Mouse (Mus musculus) 416B (cell line): Measurements from ENCODE around the gene Glis1.

Source experiments
- DNase-seq: peaks from one replicate; pipeline ENCODE4 v3.0.0; 2011; ENCODE audit warnings: low read depth

Gene Glis1

GRCm38 (mm10) chr4:107628226-107628625 lies 193.8 kb downstream of the Glis1 start:
- DNase-seq = no peak

DNA sequence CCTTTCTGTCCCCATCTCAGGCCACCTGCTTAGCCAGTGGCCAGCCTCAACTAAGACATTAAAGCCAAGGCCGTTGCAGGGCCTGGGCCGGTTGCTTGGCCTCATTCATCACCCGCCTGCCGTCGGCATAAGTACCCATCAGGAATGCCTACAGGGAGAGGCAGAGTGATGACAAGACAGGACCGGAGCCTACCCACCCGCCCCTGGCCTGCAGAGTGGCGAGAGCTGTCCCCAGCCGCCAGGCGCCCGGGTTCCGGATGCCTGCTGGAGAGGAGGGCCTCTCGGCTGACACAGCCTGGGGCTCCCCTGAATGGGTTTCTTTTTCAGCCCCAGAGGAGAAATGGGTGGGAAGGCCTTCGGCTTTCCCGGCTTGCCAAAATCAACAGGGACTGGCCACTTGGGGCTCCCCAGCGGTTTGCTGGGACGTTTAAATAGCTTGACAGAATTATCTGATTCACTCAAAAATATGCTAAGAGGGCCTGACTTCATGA lies 194.6 kb downstream of the Glis1 start:
- DNase-seq = no peak

GRCm38 (mm10) chr4:107634631-107635030 lies 200.2 kb downstream of the Glis1 start:
- DNase-seq = no peak

- peak; percentile 35 for DNase-seq
These were observed 201.7 kb downstream of the Glis1 start for GRCm38 (mm10) chr4:107636099-107636498.

GRCm38 (mm10) chr4:107637670-107638069 lies 203.3 kb downstream of the Glis1 start:
- peak; percentile 50 for DNase-seq

GRCm38 (mm10) chr4:107638303-107638702 lies 203.9 kb downstream of the Glis1 start:
- DNase-seq = no peak

GRCm38 (mm10) chr4:107641624-107642023 lies 207.2 kb downstream of the Glis1 start:
- no peak for DNase-seq

DNA sequence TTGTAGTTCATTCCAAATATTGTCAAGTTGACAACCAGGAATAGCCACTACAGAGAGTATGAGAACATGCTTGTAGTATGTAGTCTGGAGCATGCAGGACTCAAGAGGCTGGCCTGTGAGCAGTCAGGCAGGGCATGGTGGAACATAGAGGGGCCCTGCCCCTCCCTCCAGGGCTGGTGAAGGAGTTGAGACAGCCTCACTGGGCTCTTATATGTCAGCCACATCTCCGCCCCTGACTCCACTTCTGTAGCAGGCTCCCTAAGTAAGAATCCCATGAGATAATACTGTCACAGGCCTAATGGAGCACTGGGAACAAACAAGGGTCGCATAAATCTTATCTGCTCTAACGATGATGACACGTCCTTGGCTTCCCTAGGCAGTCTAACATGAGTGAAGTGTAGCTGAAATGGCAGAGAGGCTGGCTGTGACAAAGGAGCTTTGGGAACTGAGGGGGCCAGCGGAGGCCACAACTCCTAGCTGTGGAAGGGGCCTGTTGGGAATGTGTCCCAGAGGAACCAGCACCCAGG lies 214.6 kb downstream of the Glis1 start:
- no peak for DNase-seq

- peak; percentile 10 for DNase-seq
These were observed 216.7 kb downstream of the Glis1 start for GRCm38 (mm10) chr4:107651021-107651496.

DNA sequence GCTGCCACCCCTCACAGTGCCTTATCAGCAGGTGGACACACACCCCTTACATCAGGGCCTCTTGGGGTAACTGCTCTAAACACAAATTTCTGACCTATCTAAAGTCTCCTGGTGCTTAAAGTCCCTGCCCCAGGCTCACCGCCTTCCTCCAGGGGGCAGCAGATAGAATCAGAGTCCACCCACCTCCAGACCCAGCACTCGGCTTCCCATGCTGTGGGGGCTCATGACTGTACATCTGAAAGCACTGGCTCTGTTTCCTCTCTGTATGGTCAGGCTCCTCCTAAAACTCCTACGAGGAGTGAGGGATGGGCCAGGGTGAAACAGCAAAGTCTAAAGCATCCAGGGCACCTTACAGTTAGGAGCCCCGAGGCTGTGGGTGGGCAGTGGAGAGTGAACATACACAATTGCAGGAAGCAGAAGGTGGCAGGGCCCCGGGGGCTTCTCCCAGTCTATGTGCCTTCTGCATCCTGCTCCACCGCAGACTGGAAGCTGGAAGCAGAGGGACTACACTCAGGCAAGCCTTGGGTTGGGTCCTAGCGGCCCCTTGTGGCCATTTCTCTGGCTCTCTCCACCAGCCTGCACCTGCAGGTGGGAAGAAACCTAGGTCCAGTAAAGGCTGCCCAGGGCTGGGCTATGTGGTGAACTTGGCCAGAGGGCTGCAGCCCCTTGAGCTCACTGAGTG lies 218.3 kb downstream of the Glis1 start:
- peak; percentile 61 for DNase-seq

DNA sequence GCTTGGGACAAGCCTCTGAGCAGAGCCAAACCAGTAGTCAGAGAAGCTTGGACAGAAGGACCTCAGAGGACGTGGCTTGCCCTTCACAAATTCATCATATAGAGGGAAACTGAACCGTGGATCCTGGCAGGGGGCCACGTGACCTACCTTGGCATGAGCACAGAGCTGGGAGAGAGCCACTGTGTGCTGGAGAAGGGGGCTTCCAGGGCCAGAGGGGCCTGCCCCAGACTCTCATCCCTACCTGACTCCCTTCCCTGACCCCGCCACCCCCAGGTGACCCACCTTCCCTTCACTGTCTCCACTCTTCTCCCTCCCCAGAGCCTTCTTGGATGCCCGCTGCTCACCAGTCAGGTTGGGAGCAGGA lies 218.9 kb downstream of the Glis1 start:
- no peak for DNase-seq

DNA sequence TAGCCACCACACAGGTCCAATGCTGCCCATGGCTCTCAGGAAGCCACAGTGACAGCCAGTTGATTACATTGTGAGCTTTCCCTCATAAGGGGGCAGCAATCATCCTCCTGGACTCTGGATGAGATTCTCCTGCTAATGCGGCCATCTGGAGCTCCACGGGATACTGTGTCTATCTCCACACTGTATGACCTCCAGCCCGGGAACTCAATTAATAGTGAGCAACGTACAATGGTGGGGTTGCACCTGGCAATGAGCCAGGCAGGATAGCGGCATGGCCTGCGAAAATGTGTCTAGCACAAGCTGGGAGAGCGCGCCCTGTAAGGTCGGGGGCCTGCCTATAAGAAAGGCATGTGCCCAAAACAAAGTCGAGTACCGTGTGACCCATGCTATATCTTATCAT lies 226.3 kb downstream of the Glis1 start:
- DNase-seq = no peak

DNA sequence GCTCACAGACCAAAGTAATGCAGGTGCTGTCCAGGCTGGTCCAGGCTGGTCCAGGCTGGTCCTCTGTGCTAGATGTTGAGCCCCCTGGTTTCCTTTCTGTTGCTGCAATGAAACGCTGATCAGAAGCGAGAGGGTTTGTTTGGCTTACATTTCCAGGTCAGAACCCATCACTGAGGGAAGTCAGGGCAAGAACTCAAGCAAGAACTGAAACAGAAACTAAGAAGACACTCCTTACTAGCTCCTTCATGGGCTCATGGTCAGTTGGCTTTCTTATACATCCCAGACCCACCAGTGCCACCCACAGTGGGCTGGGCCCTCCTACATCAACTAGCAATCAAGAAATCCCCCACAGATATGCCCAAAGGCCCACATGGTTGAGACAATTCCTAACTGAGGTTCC lies 234.1 kb downstream of the Glis1 start:
- DNase-seq = no peak

GRCm38 (mm10) chr4:107670731-107671130 lies 236.3 kb downstream of the Glis1 start:
- DNase-seq = no peak

- DNase-seq = no peak
These were observed 239.4 kb downstream of the Glis1 start for GRCm38 (mm10) chr4:107673638-107674321.

- DNase-seq = no peak
These were observed 239.9 kb downstream of the Glis1 start for GRCm38 (mm10) chr4:107674322-107674644.

- DNase-seq = peak; percentile 21
These were observed 241.3 kb downstream of the Glis1 start for GRCm38 (mm10) chr4:107675645-107676044.

DNA sequence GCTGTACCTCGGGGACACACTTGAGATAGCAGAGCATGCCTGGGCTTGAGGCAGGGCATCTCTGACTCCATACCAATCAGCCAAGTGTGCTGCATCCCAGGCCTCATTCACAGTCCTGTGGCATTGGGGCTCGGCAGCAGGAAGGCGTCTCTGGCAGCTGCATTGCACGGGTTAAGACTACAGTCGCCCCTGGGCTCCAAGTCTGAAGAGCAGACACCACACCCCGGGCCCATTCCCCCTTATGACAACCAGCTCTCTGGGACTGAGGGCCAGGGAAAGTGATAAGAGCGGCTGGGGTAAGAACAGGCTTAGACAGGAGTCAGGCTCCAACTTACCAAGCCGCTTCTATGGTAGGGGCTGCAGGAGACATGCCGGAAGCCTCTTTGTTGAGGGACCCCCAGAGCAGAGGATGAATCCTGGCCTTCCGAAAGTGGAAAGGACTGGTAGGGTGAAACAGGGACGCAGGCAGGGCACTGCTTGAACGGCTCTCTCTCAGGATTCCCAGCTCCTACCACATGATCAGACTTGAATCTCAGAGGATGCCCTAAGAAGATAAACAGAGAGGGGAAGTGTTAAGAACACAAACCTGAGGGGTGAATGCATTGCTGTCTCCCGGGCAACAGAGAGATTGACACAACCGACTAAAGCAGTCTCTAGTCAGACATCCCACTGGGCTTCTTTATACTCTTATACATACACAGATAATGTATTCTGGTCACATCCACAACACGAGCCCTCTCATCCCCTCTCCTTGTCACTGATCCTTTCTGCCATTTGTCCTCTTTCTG lies 246.1 kb downstream of the Glis1 start:
- no peak for DNase-seq

GRCm38 (mm10) chr4:107681099-107681849 lies 246.9 kb downstream of the Glis1 start:
- no peak for DNase-seq

- DNase-seq = no peak
These were observed 248.8 kb downstream of the Glis1 start for GRCm38 (mm10) chr4:107683006-107683756.

DNA sequence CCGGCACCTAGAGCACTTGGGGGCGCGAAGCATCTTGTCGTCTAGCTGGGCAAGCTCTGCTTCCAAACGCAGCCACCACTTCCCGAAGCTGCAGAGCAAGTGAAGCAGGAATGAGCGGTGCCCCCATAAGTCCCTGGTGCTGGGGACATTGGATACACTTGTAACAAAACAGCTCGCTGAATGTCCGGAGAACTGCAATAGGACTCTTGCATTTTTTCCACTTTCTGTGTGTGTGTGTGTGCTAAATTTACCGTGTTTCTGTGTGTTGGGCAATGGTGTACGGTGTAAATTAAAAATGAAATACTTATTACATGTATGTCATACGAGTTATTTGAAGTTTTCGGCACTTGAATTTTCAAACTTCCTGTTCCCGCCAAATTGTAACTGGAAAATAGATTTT lies 249.7 kb downstream of the Glis1 start, which contains the start of gene Dmrtb1:
Dmrtb1 (minus strand) TSS at position 101 of the 400 bp plus-strand sequence.
- DNase-seq = no peak
